Mouse (Mus musculus) limb, embryonic 10.5 days (tissue): ENCODE measurements at regions not wholly inside any gene's neighbourhood (a gene's known extent, or its start where the extent isn't known, plus 50 kb on each side); places are given as distances from the start of the nearest gene placed in this dataset.
"Not testable (repeated sequence)": the region's sequence is repeated elsewhere in the genome, so short reads cannot be mapped to it uniquely, and the experiment has no call there.

Experiments used
- DNase-seq: peaks from one replicate; pipeline ENCODE4 v3.0.0-alpha.2; 2017; ENCODE audit warnings: low spot score
- H3K27ac ChIP-seq: fragments of 300-500 bp; sonication (generic); 2 replicates; pipeline ENCODE4 v1.5.1; 2016; ENCODE audit warnings: mild to moderate bottlenecking
- H3K27me3 ChIP-seq: fragments of 300-500 bp; sonication (generic); 2 replicates; pipeline ENCODE4 v1.6.1; 2016; ENCODE audit warnings: low read depth, mild to moderate bottlenecking; ENCODE audit not compliant: poor library complexity, severe bottlenecking
- H3K36me3 ChIP-seq: fragments of 300-500 bp; sonication (generic); 2 replicates; pipeline ENCODE4 v1.6.1; 2016; ENCODE audit warnings: mild to moderate bottlenecking, moderate library complexity
- H3K4me1 ChIP-seq: fragments of 300-500 bp; sonication (generic); 2 replicates; pipeline ENCODE4 v1.6.1; 2016
- H3K4me3 ChIP-seq: fragments of 300-500 bp; sonication (generic); 2 replicates; pipeline ENCODE4 v1.5.1; 2016; ENCODE audit warnings: mild to moderate bottlenecking, moderate library complexity
- H3K9me3 ChIP-seq: fragments of 300-500 bp; sonication (generic); replicated peaks from 2 replicates; pipeline ENCODE4 v1.6.1; 2016; ENCODE audit warnings: mild to moderate bottlenecking
- WGBS: fragments of 180-500 bp; shearing (Covaris S2); methylation state at CpG from one replicate; pipeline ENCODE4 v1.1.7; 2016; 5-methylcytosine and 5-hydroxymethylcytosine counted together

DNA sequence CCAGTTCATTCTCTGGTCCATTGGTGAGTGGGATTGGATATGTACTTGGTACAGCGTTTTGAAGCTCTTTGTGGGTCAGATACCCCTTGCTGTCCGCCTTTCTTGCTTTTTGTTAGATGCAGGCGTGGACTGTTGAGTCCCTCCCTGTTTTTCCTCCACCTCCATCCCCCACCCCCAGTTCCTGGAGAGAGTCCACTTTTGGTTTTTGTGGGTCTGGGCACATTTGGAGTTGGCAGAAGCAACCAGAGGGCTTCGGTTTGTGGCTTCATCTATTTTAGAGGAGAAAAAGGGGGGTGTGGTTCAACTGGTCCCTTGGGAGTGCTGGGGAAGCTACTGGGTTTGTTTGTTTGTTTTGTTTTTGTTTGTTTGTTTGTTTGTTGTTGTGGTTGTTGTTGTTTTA, 103.9 kb upstream of the Gm9887 start:
- peaks cover 42% of the 10 kb centered on the region for H3K4me1 ChIP-seq
- peak overlapping the region; percentile 76 for H3K27ac ChIP-seq
- DNase-seq = no peak
- no peaks in the 10 kb centered on the region for H3K9me3 ChIP-seq
- H3K36me3 ChIP-seq = no peaks in the 10 kb centered on the region
- 83% methylated on average over 4 of the region's 4 CpGs for WGBS
- no peaks in the 10 kb centered on the region for H3K27me3 ChIP-seq
- H3K4me3 ChIP-seq = no peak overlapping the region

DNA sequence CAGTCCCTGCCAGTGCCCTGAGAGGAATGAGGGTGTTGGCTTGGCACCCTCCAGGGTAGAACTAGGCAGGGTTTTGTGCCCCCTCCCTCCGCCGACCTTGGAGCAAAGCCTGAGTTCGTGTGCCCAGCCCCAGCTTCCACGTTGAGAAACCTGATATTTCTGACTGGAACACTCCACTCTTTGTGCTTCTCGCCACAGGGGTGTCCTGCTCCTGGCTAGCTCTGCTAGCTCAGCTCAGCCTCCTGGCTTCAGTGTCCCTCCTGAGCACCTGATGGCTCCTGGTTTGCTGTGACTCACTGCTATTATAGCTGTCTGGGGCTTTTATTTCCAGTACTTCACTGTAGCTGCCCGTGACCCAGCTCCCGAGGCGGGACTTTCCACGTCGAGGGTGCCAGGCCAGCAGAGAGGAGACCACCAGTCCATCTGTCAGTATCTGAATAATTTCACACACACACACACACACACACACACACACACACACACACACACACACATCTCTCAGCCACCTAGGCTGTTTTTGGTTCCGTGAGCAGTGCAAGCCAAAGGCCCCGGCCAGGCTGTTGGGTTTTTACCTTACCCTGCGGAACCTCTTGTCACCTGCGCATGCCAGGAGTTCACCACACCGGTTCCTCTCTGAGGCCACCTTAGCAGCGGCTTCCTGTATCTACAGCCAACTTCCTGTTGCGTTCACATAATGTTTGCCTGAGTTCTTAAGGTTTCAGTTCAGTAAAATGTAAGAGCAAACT, 102.8 kb upstream of the Gm9887 start:
- Histone ChIP-seq H3K4me1 (peaks cover 41% of the 10 kb centered on the region), H3K36me3 (no peaks in the 10 kb centered on the region), H3K27ac (peak overlapping the region; percentile 87), H3K4me3 (peak overlapping the region; percentile 10; the same call in 1 of the 2 replicates), H3K9me3 (no peaks in the 10 kb centered on the region), H3K27me3 (no peaks in the 10 kb centered on the region)
- DNase-seq = peak; percentile 49
- 68% methylated on average over 17 of the region's 17 CpGs for WGBS

DNA sequence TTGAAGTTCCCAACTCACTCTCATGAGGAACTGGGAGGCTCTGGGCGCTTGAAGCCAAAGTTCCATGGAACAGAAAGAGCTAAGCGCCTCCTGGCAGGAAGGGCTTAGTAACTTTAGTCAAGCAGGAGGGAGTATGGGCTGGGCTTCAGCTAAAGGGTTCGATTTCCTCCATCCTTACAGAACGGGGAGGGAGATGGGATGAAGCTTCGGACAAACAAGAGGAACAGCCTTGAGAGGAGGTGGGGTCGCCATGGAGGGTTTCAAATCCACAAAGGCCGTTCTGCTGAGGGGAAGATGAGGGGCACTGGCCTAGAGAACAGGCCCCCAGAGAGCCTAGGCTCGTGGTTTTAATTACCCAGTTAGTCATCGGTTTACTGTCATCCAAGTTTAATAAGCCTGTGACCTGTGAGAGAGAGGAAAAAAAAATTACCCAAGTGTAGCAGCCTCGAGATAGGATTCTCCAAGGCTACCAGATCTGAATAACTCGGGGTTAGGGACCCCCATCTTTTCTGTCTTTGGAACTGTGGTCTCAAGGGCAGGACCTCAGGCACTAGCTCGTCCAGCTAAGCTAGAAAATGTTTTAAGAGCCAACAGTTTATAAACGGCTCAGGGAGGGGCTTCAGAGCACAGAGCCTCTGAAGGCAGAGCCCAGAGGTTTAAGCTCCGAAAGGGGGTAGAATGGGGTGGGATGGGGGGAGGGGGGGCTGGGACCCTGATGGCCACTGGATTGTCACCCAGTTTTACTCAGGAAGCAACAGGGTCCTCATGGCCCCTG, 102.1 kb upstream of the Gm9887 start:
- H3K4me1 ChIP-seq = peaks cover 41% of the 10 kb centered on the region
- no peaks in the 10 kb centered on the region for H3K9me3 ChIP-seq
- no peaks in the 10 kb centered on the region for H3K27me3 ChIP-seq
- WGBS = 33% methylated on average over 14 of the region's 14 CpGs
- H3K27ac ChIP-seq = peak overlapping the region; percentile 87
- no peaks in the 10 kb centered on the region for H3K36me3 ChIP-seq
- H3K4me3 ChIP-seq = peak overlapping the region; percentile 10; the same call in 1 of the 2 replicates
- DNase-seq = peak; percentile 39

DNA sequence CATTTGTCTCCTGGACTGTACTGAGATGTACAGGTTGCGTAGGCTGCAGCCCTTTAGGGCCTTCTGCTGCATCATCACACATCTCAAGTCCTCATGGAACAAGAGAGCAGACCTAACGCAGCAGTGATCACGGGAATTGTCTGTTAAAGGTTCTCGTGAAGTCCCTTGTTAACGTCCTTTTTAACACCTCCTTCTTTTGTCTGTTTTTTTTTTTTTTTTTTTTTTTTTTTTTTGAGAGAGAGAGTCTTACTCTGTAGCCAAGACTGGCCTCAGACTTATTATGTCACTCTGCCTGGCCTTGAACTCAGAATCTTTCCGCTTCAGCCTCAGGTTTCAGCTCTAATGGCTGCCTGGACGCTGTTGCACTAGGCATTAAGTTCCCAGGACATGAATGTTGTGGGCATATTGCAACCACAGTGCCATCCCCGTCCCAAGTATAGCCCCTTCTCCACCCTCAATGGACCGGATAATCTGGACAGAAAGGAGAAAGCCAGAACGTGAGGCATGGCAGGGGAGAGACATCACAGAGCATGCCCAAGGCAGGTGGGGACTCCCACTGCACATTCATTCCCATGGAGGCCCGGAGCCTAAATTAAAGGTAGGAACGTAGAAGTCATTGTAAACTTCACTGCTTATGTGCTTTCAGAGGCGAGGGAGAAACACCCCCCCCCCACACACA, 101.3 kb upstream of the Gm9887 start:
- Histone ChIP-seq H3K27ac (peak overlapping the region; percentile 87), H3K36me3 (no peaks in the 10 kb centered on the region), H3K4me3 (no peak overlapping the region), H3K27me3 (no peaks in the 10 kb centered on the region), H3K9me3 (no peaks in the 10 kb centered on the region), H3K4me1 (peaks cover 41% of the 10 kb centered on the region)
- WGBS = 81% methylated on average over 13 of the region's 13 CpGs
- DNase-seq = no peak

DNA sequence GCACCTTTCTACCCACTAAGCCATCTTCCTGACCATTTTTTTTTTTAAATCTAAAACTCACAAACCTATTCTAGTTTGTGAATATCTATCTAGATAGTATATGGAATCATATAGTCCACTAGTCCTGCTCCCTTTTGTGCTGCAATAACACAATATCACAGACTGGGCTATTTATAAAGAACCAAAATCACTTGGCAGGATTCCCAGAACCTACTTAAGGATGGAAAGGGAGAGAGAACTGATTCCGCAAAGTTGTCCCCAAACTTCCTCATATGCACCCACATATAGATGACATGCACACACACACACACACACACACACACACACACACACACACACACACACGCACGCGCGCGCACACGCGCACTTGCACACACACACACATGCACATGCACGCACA, 100.7 kb upstream of the Gm9887 start:
- DNase-seq = no peak
- no peaks in the 10 kb centered on the region for H3K9me3 ChIP-seq
- 99% methylated on average over 9 of the region's 9 CpGs for WGBS
- peaks cover 41% of the 10 kb centered on the region for H3K4me1 ChIP-seq
- no peaks in the 10 kb centered on the region for H3K36me3 ChIP-seq
- no peaks in the 10 kb centered on the region for H3K27me3 ChIP-seq
- no peak overlapping the region for H3K27ac ChIP-seq
- H3K4me3 ChIP-seq = no peak overlapping the region

DNA sequence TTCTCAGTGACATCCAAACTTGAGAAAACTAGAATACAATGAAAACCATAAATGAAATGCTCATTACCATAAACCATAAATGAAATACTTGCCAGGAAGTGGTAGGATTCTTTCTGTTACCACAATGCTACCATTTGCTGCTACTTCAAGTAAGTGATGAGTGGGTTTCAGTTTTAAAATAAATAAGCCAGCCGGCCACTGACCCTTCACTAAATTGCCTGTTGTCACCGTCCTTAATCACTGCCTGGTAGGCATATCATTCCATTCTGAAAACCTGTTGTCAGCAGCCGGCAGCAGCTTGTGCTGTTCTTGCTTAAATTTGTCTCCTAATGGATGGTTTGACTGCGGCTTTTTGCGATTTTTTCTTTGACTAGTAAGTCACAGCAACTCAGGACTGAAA, 99.6 kb upstream of the Gm9887 start:
- no peaks in the 10 kb centered on the region for H3K9me3 ChIP-seq
- H3K27me3 ChIP-seq = no peaks in the 10 kb centered on the region
- H3K36me3 ChIP-seq = no peaks in the 10 kb centered on the region
- no peak for DNase-seq
- H3K4me3 ChIP-seq = no peak overlapping the region
- peaks cover 43% of the 10 kb centered on the region for H3K4me1 ChIP-seq
- no peak overlapping the region for H3K27ac ChIP-seq
- 62% methylated on average over 5 of the region's 5 CpGs for WGBS

DNA sequence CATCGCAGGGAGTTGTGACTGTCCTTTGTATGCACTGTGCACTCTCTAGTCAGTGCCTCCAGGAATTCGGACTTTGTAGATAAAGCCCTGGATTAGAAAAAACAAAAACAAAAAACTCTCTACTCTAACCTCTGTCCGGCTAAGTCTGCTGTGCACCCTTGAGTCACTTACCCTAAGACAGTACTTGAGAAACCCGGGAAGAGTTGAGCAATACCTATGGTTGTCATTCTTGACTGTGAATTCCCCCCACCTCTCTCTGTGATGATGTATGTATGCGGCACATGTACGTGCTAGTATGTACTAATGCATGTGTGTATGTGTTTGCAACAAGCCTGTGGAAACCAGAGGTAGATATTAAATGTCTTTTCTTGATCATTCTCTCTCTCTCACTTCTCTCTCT, 96.7 kb upstream of the Gm9887 start:
- H3K4me1 ChIP-seq = peaks cover 15% of the 10 kb centered on the region
- H3K27me3 ChIP-seq = no peaks in the 10 kb centered on the region
- no peaks in the 10 kb centered on the region for H3K36me3 ChIP-seq
- no peak for DNase-seq
- no peaks in the 10 kb centered on the region for H3K9me3 ChIP-seq
- 87% methylated on average over 6 of the region's 6 CpGs for WGBS
- H3K4me3 ChIP-seq = no peak overlapping the region
- no peak overlapping the region for H3K27ac ChIP-seq

DNA sequence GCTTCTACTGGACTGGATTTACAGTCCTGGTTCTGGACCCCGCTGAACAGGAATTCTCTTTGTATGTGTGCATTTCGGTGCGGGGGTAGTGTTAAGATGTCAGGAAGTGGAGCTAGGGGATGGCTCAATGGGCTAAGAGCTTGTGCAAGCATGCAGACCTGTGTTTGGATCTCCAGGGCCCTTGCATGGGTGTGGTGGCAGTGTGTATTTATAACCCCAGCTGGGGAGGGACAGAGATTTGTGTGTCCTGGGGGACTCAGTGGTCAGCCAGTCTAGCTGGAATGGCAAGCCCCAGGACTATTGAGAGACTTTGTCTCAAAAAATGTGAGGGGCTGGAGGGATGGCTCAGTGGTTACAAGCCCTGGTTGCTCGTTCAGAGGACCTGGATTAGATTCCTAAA, 95.1 kb upstream of the Gm9887 start:
- Histone ChIP-seq H3K4me3 (no peak overlapping the region), H3K36me3 (no peaks in the 10 kb centered on the region), H3K4me1 (peaks cover 11% of the 10 kb centered on the region), H3K27ac (peak overlapping the region; percentile 53; the same call in 1 of the 2 replicates), H3K27me3 (no peaks in the 10 kb centered on the region), H3K9me3 (no peaks in the 10 kb centered on the region)
- no peak for DNase-seq
- 85% methylated on average over 4 of the region's 4 CpGs for WGBS

DNA sequence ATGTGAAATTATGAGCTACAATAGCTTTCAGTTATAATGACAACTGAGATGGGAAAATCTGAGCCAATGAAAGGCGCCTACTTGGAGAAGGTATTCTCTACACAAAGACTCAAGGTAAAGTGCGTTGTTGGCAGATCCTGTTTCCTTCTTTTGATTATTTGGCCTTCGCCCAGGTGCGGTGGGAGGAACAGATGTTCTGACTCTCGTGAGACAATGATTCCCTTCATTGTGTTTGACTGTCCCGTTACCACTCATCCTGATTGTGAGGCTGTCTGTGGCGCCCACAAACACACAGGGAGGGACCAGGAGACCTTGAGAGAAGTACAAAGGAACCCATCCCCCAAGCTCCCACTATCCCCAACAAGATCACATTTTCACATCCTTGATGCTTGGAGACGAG, 92.6 kb upstream of the Gm9887 start:
- no peak overlapping the region for H3K4me3 ChIP-seq
- no peak overlapping the region for H3K27ac ChIP-seq
- 89% methylated on average over 8 of the region's 8 CpGs for WGBS
- H3K27me3 ChIP-seq = no peaks in the 10 kb centered on the region
- H3K9me3 ChIP-seq = no peaks in the 10 kb centered on the region
- peaks cover 22% of the 10 kb centered on the region for H3K4me1 ChIP-seq
- no peak for DNase-seq
- H3K36me3 ChIP-seq = no peaks in the 10 kb centered on the region

DNA sequence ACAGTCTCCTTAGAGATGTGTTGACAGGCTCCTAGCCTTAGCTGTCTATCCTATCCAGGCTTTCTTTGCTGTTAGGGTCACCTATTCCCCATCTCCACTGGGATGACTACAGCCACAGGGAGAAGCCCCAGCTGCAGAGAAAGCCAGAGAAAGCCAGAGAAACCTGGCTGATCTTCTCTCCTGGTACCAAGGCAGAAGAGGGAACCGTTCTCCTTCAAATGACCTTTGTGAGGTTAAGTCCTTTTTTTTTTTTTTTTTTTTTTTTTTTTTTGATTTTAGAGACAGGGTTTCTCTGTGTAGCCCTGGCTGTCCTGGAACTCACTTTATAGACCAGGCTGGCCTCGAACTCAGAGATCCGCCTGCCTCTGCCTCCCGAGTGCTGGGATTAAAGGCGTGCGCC, 91.1 kb upstream of the Gm9887 start:
- H3K4me1 ChIP-seq = peaks cover 22% of the 10 kb centered on the region
- WGBS = 98% methylated on average over 6 of the region's 6 CpGs
- H3K27ac ChIP-seq = not testable (repeated sequence)

DNA sequence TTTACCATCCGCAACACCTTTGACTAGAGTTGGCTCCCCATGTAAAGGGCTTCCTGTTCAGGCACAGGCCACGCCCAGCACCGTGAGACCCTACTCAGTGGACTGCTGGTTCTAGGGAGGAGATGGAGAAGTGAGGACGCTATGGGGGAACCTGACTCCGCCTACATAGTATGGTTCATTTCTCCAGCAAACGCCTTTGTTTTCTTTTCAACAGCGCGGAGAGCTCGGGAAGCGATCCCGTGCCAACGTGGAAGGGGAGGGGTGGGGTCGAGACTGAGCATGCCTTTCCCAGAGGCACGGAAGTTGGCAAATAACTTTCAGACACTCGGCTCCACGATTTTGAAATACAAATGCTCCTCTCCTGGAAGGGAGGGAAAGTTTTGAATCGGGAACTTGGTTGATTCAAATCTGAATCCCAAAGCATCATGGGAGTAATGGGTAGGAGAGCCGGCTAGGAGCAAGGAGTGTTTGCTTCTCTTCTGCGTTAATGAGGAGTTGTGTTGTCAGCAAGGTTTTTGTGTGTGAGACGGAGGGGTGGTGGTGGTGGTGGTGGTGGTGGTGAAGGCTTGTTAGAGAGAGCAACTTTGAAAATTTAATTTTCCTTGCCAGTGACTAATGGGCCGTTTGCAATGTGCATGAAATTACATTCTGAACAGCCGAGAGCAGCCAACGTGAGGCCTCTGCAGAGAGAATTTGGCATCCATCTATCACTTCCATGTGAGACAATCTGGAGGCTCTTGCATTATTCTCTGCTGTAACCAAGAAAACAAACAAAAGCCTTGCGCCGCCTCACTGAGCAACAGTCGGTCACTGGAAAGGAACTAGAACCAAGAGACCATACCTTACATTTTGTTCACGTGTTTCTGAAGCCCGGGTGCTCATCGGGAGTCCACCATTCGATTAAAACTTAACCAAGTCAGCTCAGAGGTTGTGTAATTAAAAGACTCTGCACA, 89.9 kb upstream of the Gm9887 start:
- Histone ChIP-seq H3K9me3 (no peaks in the 10 kb centered on the region), H3K36me3 (no peaks in the 10 kb centered on the region), H3K4me1 (peaks cover 18% of the 10 kb centered on the region), H3K4me3 (peak overlapping the region; percentile 52), H3K27ac (peak overlapping the region; percentile 87), H3K27me3 (no peaks in the 10 kb centered on the region)
- 37% methylated on average over 30 of the region's 30 CpGs for WGBS
- DNase-seq = peak; percentile 57

More for the DNA sequence above, 91.1 kb upstream of the Gm9887 start:
- not testable (repeated sequence) for H3K4me3 ChIP-seq, H3K36me3 ChIP-seq, H3K27me3 ChIP-seq, DNase-seq, H3K9me3 ChIP-seq

DNA sequence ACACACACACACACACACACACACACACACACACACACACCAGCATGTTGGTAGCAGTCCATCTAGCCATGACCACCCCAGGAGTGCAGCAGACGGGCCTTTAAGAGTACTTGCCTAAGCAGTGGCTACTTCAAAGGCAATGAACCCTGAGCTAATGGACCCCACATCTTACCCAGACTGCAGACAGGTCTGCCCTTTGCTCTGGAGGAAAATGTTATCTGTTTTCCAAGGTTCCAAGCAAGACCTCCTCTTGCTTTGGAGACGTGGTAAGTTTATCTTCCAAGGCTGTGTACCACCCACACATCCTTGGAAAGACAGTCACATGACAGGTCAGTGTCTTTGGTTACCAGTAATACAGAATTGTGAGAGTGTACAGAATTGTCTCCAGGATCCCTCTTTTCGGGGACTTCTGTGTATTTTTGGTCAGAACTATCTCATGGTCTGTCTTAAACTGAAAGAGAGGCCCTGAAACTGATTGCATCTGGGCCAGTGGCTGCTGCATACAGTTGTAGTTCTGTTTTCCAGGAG, 88.4 kb upstream of the Gm9887 start:
- Histone ChIP-seq H3K27me3 (no peaks in the 10 kb centered on the region), H3K4me3 (no peak overlapping the region), H3K36me3 (no peaks in the 10 kb centered on the region), H3K4me1 (peaks cover 15% of the 10 kb centered on the region), H3K27ac (no peak overlapping the region), H3K9me3 (no peaks in the 10 kb centered on the region)
- DNase-seq = no peak
- 61% methylated on average over 3 of the region's 3 CpGs for WGBS
